12 mouse cellular contexts compared by ENCODE assay signal in the genomic region with DNA sequence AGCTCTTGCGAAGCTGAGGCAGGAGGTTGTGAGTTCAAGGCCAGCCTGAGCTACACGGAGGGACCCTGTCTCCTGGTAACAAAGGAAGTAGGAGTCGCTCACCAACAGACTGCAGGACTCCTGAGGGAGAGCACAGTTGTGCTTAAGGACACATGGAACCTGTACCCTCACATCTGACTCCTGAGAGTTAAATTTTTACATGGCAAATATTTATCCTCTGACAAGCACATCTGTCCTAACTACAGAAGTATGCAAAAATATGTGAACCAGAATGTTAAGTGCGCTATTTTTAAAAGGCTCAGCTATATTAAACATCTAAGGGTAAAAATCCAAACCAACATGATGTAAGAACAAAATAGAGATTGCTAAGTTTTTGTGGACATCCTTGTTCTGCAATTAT.
"Had no signal": no experiment of that assay in that cellular context is flagged by ENCODE, and none has a peak within 500 bp of the region (broad histone marks: within the 10 kb centered on the region; RNA-seq: fewer than 3 reads in every experiment).

No protein-coding gene starts in this region.

- H3K4me1 ChIP-seq: intestine, embryonic 15.5 days; kidney, embryonic 15.5 days; limb, embryonic 15.5 days; stomach, embryonic 15.5 days had no signal

- H3K9me3 ChIP-seq: intestine, embryonic 15.5 days; kidney, embryonic 15.5 days; limb, embryonic 15.5 days; liver, embryonic 13.5 days; midbrain, embryonic 13.5 days; stomach, embryonic 15.5 days had no signal

- DNase-seq: kidney, adult 18-20 months; layer of hippocampus, adult 9-11 months; layer of hippocampus, postnatal 36 days; liver, embryonic 13.5 days; right cerebral cortex, postnatal 14 days; thymus, adult 2 months; thymus, postnatal 25 days had no signal

- H3K4me2 ChIP-seq: intestine, embryonic 15.5 days; kidney, embryonic 15.5 days; limb, embryonic 15.5 days; liver, embryonic 13.5 days; midbrain, embryonic 13.5 days; stomach, embryonic 15.5 days had no signal

- H3K9ac ChIP-seq: intestine, embryonic 15.5 days; kidney, embryonic 15.5 days; limb, embryonic 15.5 days; liver, embryonic 13.5 days; midbrain, embryonic 13.5 days; stomach, embryonic 15.5 days had no signal

- H3K36me3 ChIP-seq: intestine, embryonic 15.5 days; kidney, embryonic 15.5 days; limb, embryonic 15.5 days; liver, embryonic 13.5 days; midbrain, embryonic 13.5 days; stomach, embryonic 15.5 days had no signal

- H3K27ac ChIP-seq: intestine, embryonic 15.5 days; kidney, embryonic 15.5 days; limb, embryonic 15.5 days; liver, embryonic 13.5 days; midbrain, embryonic 13.5 days; stomach, embryonic 15.5 days had no signal

- H3K27me3 ChIP-seq: intestine, embryonic 15.5 days; kidney, embryonic 15.5 days; limb, embryonic 15.5 days; liver, embryonic 13.5 days; midbrain, embryonic 13.5 days; stomach, embryonic 15.5 days had no signal

- H3K4me3 ChIP-seq: intestine, embryonic 15.5 days; kidney, embryonic 15.5 days; limb, embryonic 15.5 days; liver, embryonic 13.5 days; midbrain, embryonic 13.5 days; stomach, embryonic 15.5 days had no signal

- ATAC-seq: intestine, embryonic 15.5 days; midbrain, embryonic 13.5 days had no signal
